Mouse (Mus musculus) thymus, adult 2 months (tissue): ENCODE data around the gene 4930558K02Rik.

ENCODE experiments used
- CTCF ChIP-seq: fragments of 200-500 bp; IDR thresholded peaks from 2 replicates; pipeline ENCODE4 v1.5.1; 2012; ENCODE audit warnings: mild to moderate bottlenecking, control low read depth, low read length, moderate library complexity, borderline replicate concordance; ENCODE audit not compliant: control insufficient read depth, poor library complexity, insufficient read depth; ENCODE audit errors: extremely low read depth
- POLR2A ChIP-seq: fragments of 200-500 bp; IDR thresholded peaks from 2 replicates; pipeline ENCODE4 v1.6.1; 2012; ENCODE audit warnings: mild to moderate bottlenecking, low read length, control low read depth, moderate library complexity; ENCODE audit not compliant: control insufficient read depth, poor library complexity, insufficient read depth; ENCODE audit errors: extremely low read depth

GRCm38 (mm10) chr1:161925281-161925805 lies 54.1 kb downstream of the 4930558K02Rik start:
- TF ChIP-seq CTCF (no peak), POLR2A (no peak)
